Mouse (Mus musculus) layer of hippocampus, adult 2 months (tissue): ENCODE data around the gene Tmem143. TPM values are rescaled to one million over a fixed set of nuclear protein-coding genes. Genes with fewer than 3 reads are reported as not detected.
A peak's percentile ranks its signal among the peaks of the same experiment; 100 is the strongest.

Experiments used
- DNase-seq, 2 experiments: peaks; one replicate each; pipeline ENCODE4 v3.0.0; 2022; ENCODE audit warnings: low spot score in 2 of 2
- H3K27ac ChIP-seq: fragments of 200-600 bp; 2 replicates; pipeline ENCODE4 v1.8.1; 2022
- H3K4me3 ChIP-seq: fragments of 200-600 bp; 2 replicates; pipeline ENCODE4 v1.8.1; 2022; ENCODE audit warnings: mild to moderate bottlenecking
- CTCF ChIP-seq: fragments of 200-600 bp; conservative IDR thresholded peaks from 2 replicates; pipeline ENCODE4 v1.8.1; 2022; ENCODE audit warnings: antibody characterized with exemption, mild to moderate bottlenecking, moderate library complexity
- long read RNA-seq, 2 experiments: library from polyadenylated mRNA; stranded (forward); transcript quantifications; one replicate each; pipeline ENCODE4 v2.0.0; 2021; ENCODE audit warnings: borderline mapping rate in 2 of 2
- total RNA-seq, 2 experiments: library from RNA; stranded (reverse); gene quantifications; 2 replicates each; pipeline ENCODE4 v1.2.3; 2021

Tmem143 gene
- total RNA-seq: 10 to 100 TPM; 22.1 to 22.8 TPM
- long read RNA-seq, experiment 1, partial matches to known transcripts: 0 of 6 reads
- long read RNA-seq, experiment 1, other reads (novel, unspliced or antisense): 2 of 6 reads
- long read RNA-seq, experiment 2, partial matches to known transcripts: 0 of 3 reads
- long read RNA-seq, experiment 2, other reads (novel, unspliced or antisense): 1 of 3 reads

- peak within 1 kb of the TSS; percentile 96 for H3K27ac ChIP-seq
- DNase-seq: peak; percentile 94 to 98
- no peak for TF ChIP-seq CTCF
- H3K4me3 ChIP-seq: peak within 1 kb of the TSS; percentile 86
These were observed at the start of gene Tmem143, which contains the start of gene Syngr4 for GRCm38 (mm10) chr7:45896517-45897257. TSS of gene Tmem143 (plus strand) at chr7:45896941. TSS of gene Syngr4 (minus strand) at chr7:45896714.

GRCm38 (mm10) chr7:45848447-45849027 lies 48.2 kb upstream of the Tmem143 start:
- Histone ChIP-seq H3K4me3 (no peak overlapping the region), H3K27ac (no peak overlapping the region)
- no peak for TF ChIP-seq CTCF
- DNase-seq: no peak

- no peak overlapping the region for H3K27ac ChIP-seq
- no peak for DNase-seq
- no peak for TF ChIP-seq CTCF
- no peak overlapping the region for H3K4me3 ChIP-seq
These were observed 46.1 kb upstream of the Tmem143 start for GRCm38 (mm10) chr7:45850661-45851060.

- DNase-seq: no peak
- no peak overlapping the region for H3K4me3 ChIP-seq
- TF ChIP-seq CTCF: no peak
- H3K27ac ChIP-seq: no peak overlapping the region
These were observed 43.7 kb upstream of the Tmem143 start for GRCm38 (mm10) chr7:45853089-45853488.

- TF ChIP-seq CTCF: no peak
- DNase-seq: no peak
- H3K27ac ChIP-seq: no peak overlapping the region
- peak overlapping the region; percentile 46 for H3K4me3 ChIP-seq
These were observed 39.5 kb upstream of the Tmem143 start for GRCm38 (mm10) chr7:45856950-45857901.

GRCm38 (mm10) chr7:45859008-45859407 lies 37.7 kb upstream of the Tmem143 start:
- no peak for DNase-seq
- H3K4me3 ChIP-seq: no peak overlapping the region
- H3K27ac ChIP-seq: no peak overlapping the region
- no peak for TF ChIP-seq CTCF

- no peak overlapping the region for H3K4me3 ChIP-seq
- no peak for DNase-seq
- H3K27ac ChIP-seq: no peak overlapping the region
- no peak for TF ChIP-seq CTCF
These were observed 33.9 kb upstream of the Tmem143 start for GRCm38 (mm10) chr7:45862804-45863203.

- Histone ChIP-seq H3K4me3 (no peak overlapping the region), H3K27ac (no peak overlapping the region)
- DNase-seq: no peak
- no peak for TF ChIP-seq CTCF
These were observed 32.3 kb upstream of the Tmem143 start for GRCm38 (mm10) chr7:45864435-45864834.

- no peak for TF ChIP-seq CTCF
- Histone ChIP-seq H3K4me3 (peak overlapping the region; percentile 55), H3K27ac (peak overlapping the region; percentile 65)
- DNase-seq: peak; percentile 68 to 82
These were observed 30.5 kb upstream of the Tmem143 start for GRCm38 (mm10) chr7:45865925-45866910.

GRCm38 (mm10) chr7:45867871-45868270 lies 28.9 kb upstream of the Tmem143 start:
- Histone ChIP-seq H3K27ac (no peak overlapping the region), H3K4me3 (no peak overlapping the region)
- no peak for DNase-seq
- no peak for TF ChIP-seq CTCF

GRCm38 (mm10) chr7:45869107-45869670 lies 27.6 kb upstream of the Tmem143 start:
- TF ChIP-seq CTCF: no peak
- DNase-seq: no peak
- Histone ChIP-seq H3K27ac (no peak overlapping the region), H3K4me3 (no peak overlapping the region; the same call in 1 of the 2 replicates)

- no peak for TF ChIP-seq CTCF
- H3K27ac ChIP-seq: no peak overlapping the region
- H3K4me3 ChIP-seq: peak overlapping the region; percentile 24
- no peak for DNase-seq
These were observed 27.0 kb upstream of the Tmem143 start for GRCm38 (mm10) chr7:45869787-45870186.
